Mouse (Mus musculus) olfactory bulb, adult 2 months (tissue): ENCODE data around the gene Bpifb6.

Source experiments
- CTCF ChIP-seq: fragments of 200-500 bp; IDR thresholded peaks from 2 replicates; pipeline ENCODE4 v1.5.1; 2012; ENCODE audit warnings: low read depth, mild to moderate bottlenecking, low read length, moderate library complexity; ENCODE audit not compliant: insufficient read depth
- POLR2A ChIP-seq: fragments of 200-500 bp; IDR thresholded peaks from 2 replicates; pipeline ENCODE4 v1.6.1; 2012; ENCODE audit warnings: mild to moderate bottlenecking, low read depth, low read length, moderate library complexity; ENCODE audit not compliant: insufficient read depth

GRCm38 (mm10) chr2:153859581-153859980, 40.6 kb upstream of the Bpifb6 start:
- no peak for TF ChIP-seq POLR2A
- no peak for TF ChIP-seq CTCF
